Mouse (Mus musculus): ENCODE measurements around the gene Ryk. TPM values are rescaled to one million over a fixed set of nuclear protein-coding genes. Genes with fewer than 3 reads are reported as not detected.

The Ryk gene
- polyA plus RNA-seq, 1 experiment: 6.8 TPM

- H3K27me3 ChIP-seq (ENCODE audit: control insufficient read depth, insufficient read depth, low read length): no peaks in the 10 kb centered on the region
- no peak overlapping the region for H3K4me3 ChIP-seq (ENCODE audit: extremely low read depth, insufficient read depth, insufficient read length)
- H3K36me3 ChIP-seq (ENCODE audit: control insufficient read depth, insufficient read depth, low read length): no peaks in the 10 kb centered on the region
- no peaks in the 10 kb centered on the region for H3K4me1 ChIP-seq (ENCODE audit: control insufficient read depth, insufficient read depth, insufficient read length)
- 91% methylated on average over 6 of the region's 6 CpGs for WGBS
- no peak for DNase-seq (ENCODE audit: low read depth in 1 of 2, low spot score in 2 of 2)
- TF ChIP-seq CTCF (IDR thresholded peaks at IDR 0.05; ENCODE audit: extremely low read depth, insufficient read depth, insufficient read length, insufficient replicate concordance) (no peak), POLR2A (IDR thresholded peaks at IDR 0.05; ENCODE audit: low read depth, low read length) (no peak)
- H3K27ac ChIP-seq (ENCODE audit: insufficient read depth, low read length): no peak overlapping the region
Measured at GRCm38 (mm10) chr9:102929776-102930175, 95.1 kb downstream of the Ryk start.

- no peak overlapping the region for H3K4me3 ChIP-seq (ENCODE audit: extremely low read depth, insufficient read depth, insufficient read length)
Measured at GRCm38 (mm10) chr9:102933925-102934721, 99.4 kb downstream of the Ryk start.

GRCm38 (mm10) chr9:102942221-102942620 is 107.5 kb downstream of the Ryk start:
- TF ChIP-seq POLR2A (IDR thresholded peaks at IDR 0.05; ENCODE audit: low read depth, low read length) (no peak), CTCF (IDR thresholded peaks at IDR 0.05; ENCODE audit: extremely low read depth, insufficient read depth, insufficient read length, insufficient replicate concordance) (no peak)
- Histone ChIP-seq H3K27me3 (ENCODE audit: control insufficient read depth, insufficient read depth, low read length) (no peaks in the 10 kb centered on the region), H3K27ac (ENCODE audit: insufficient read depth, low read length) (no peak overlapping the region), H3K4me3 (ENCODE audit: extremely low read depth, insufficient read depth, insufficient read length) (no peak overlapping the region), H3K36me3 (ENCODE audit: control insufficient read depth, insufficient read depth, low read length) (no peaks in the 10 kb centered on the region), H3K4me1 (ENCODE audit: control insufficient read depth, insufficient read depth, insufficient read length) (no peaks in the 10 kb centered on the region)
- no peak for DNase-seq (ENCODE audit: low read depth in 1 of 2, low spot score in 2 of 2)
- WGBS: 87% methylated on average over 4 of the region's 4 CpGs

More at GRCm38 (mm10) chr9:102933925-102934721, 99.4 kb downstream of the Ryk start:
- TF ChIP-seq CTCF (IDR thresholded peaks at IDR 0.05; ENCODE audit: extremely low read depth, insufficient read depth, insufficient read length, insufficient replicate concordance): no peak
- TF ChIP-seq POLR2A (IDR thresholded peaks at IDR 0.05; ENCODE audit: low read depth, low read length): no peak
- 69% methylated on average over 20 of the region's 20 CpGs for WGBS
- H3K27me3 ChIP-seq (ENCODE audit: control insufficient read depth, insufficient read depth, low read length): no peaks in the 10 kb centered on the region
- no peak for DNase-seq (ENCODE audit: low read depth in 1 of 2, low spot score in 2 of 2)
- no peaks in the 10 kb centered on the region for H3K36me3 ChIP-seq (ENCODE audit: control insufficient read depth, insufficient read depth, low read length)
- no peaks in the 10 kb centered on the region for H3K4me1 ChIP-seq (ENCODE audit: control insufficient read depth, insufficient read depth, insufficient read length)
- no peak overlapping the region for H3K27ac ChIP-seq (ENCODE audit: insufficient read depth, low read length)

- Histone ChIP-seq H3K36me3 (ENCODE audit: control insufficient read depth, insufficient read depth, low read length) (no peaks in the 10 kb centered on the region), H3K27ac (ENCODE audit: insufficient read depth, low read length) (no peak overlapping the region), H3K4me1 (ENCODE audit: control insufficient read depth, insufficient read depth, insufficient read length) (no peaks in the 10 kb centered on the region), H3K27me3 (ENCODE audit: control insufficient read depth, insufficient read depth, low read length) (no peaks in the 10 kb centered on the region), H3K4me3 (ENCODE audit: extremely low read depth, insufficient read depth, insufficient read length) (no peak overlapping the region)
- 87% methylated on average over 9 of the region's 9 CpGs for WGBS
- TF ChIP-seq CTCF (IDR thresholded peaks at IDR 0.05; ENCODE audit: extremely low read depth, insufficient read depth, insufficient read length, insufficient replicate concordance) (no peak), POLR2A (IDR thresholded peaks at IDR 0.05; ENCODE audit: low read depth, low read length) (no peak)
- no peak for DNase-seq (ENCODE audit: low read depth in 1 of 2, low spot score in 2 of 2)
Measured at GRCm38 (mm10) chr9:102944891-102945290, 110.2 kb downstream of the Ryk start.

GRCm38 (mm10) chr9:102946469-102947015 is 111.8 kb downstream of the Ryk start:
- TF ChIP-seq CTCF (IDR thresholded peaks at IDR 0.05; ENCODE audit: extremely low read depth, insufficient read depth, insufficient read length, insufficient replicate concordance): no peak
- no peak for TF ChIP-seq POLR2A (IDR thresholded peaks at IDR 0.05; ENCODE audit: low read depth, low read length)
- no peak overlapping the region for H3K27ac ChIP-seq (ENCODE audit: insufficient read depth, low read length)
- no peak overlapping the region for H3K4me3 ChIP-seq (ENCODE audit: extremely low read depth, insufficient read depth, insufficient read length)
- WGBS: 82% methylated on average over 12 of the region's 12 CpGs
- no peaks in the 10 kb centered on the region for H3K36me3 ChIP-seq (ENCODE audit: control insufficient read depth, insufficient read depth, low read length)
- no peak for DNase-seq (ENCODE audit: low read depth in 1 of 2, low spot score in 2 of 2)
- no peaks in the 10 kb centered on the region for H3K27me3 ChIP-seq (ENCODE audit: control insufficient read depth, insufficient read depth, low read length)
- no peaks in the 10 kb centered on the region for H3K4me1 ChIP-seq (ENCODE audit: control insufficient read depth, insufficient read depth, insufficient read length)

- WGBS: 80% methylated on average over 5 of the region's 5 CpGs
- no peaks in the 10 kb centered on the region for H3K27me3 ChIP-seq (ENCODE audit: control insufficient read depth, insufficient read depth, low read length)
- H3K4me1 ChIP-seq (ENCODE audit: control insufficient read depth, insufficient read depth, insufficient read length): no peaks in the 10 kb centered on the region
- no peaks in the 10 kb centered on the region for H3K36me3 ChIP-seq (ENCODE audit: control insufficient read depth, insufficient read depth, low read length)
- H3K4me3 ChIP-seq (ENCODE audit: extremely low read depth, insufficient read depth, insufficient read length): no peak overlapping the region
- no peak overlapping the region for H3K27ac ChIP-seq (ENCODE audit: insufficient read depth, low read length)
- DNase-seq (ENCODE audit: low read depth in 1 of 2, low spot score in 2 of 2): no peak
- TF ChIP-seq POLR2A (IDR thresholded peaks at IDR 0.05; ENCODE audit: low read depth, low read length) (no peak), CTCF (IDR thresholded peaks at IDR 0.05; ENCODE audit: extremely low read depth, insufficient read depth, insufficient read length, insufficient replicate concordance) (no peak)
Measured at GRCm38 (mm10) chr9:102948706-102949105, 114.0 kb downstream of the Ryk start.

Measured in spleen, adult 2 months (tissue).